Mouse (Mus musculus): ENCODE results near the gene Prss16. TPM values are rescaled to one million over a fixed set of nuclear protein-coding genes. Genes with fewer than 3 reads are reported as not detected.

Gene Prss16
- polyA plus RNA-seq, 1 experiment: 10.0 TPM

- TF ChIP-seq POLR2A (IDR thresholded peaks at IDR 0.05; ENCODE audit: borderline replicate concordance, control insufficient read depth, low read depth, low read length) (no peak), CTCF (IDR thresholded peaks at IDR 0.05; ENCODE audit: control insufficient read depth, insufficient read depth, low read length) (no peak)
- H3K27ac ChIP-seq (ENCODE audit: control insufficient read depth, insufficient read depth, low read depth, low read length, poor library complexity): no peak overlapping the region
- 13% methylated on average over 21 of the region's 21 CpGs for WGBS
- H3K4me1 ChIP-seq (ENCODE audit: control insufficient read depth, insufficient read depth, low read length): peaks cover 5% of the 10 kb centered on the region; the same call in 1 of the 2 replicates
- no peak overlapping the region for H3K4me3 ChIP-seq (replicated peaks; ENCODE audit: control insufficient read depth, low read depth, low read length)
Measured at GRCm38 (mm10) chr13:21997201-21997820, 12.2 kb downstream of the Prss16 start.

- WGBS: 9% methylated on average over 13 of the region's 13 CpGs
- no peak overlapping the region for H3K27ac ChIP-seq (ENCODE audit: control insufficient read depth, insufficient read depth, low read depth, low read length, poor library complexity)
- H3K4me1 ChIP-seq (ENCODE audit: control insufficient read depth, insufficient read depth, low read length): peaks cover 5% of the 10 kb centered on the region; the same call in 1 of the 2 replicates
- TF ChIP-seq CTCF (IDR thresholded peaks at IDR 0.05; ENCODE audit: control insufficient read depth, insufficient read depth, low read length): no peak
- TF ChIP-seq POLR2A (IDR thresholded peaks at IDR 0.05; ENCODE audit: borderline replicate concordance, control insufficient read depth, low read depth, low read length): no peak
- peak overlapping the region; percentile 9 for H3K4me3 ChIP-seq (replicated peaks; ENCODE audit: control insufficient read depth, low read depth, low read length)
Measured at GRCm38 (mm10) chr13:21996840-21997185, 12.7 kb downstream of the Prss16 start.

- H3K4me3 ChIP-seq (replicated peaks; ENCODE audit: control insufficient read depth, low read depth, low read length): no peak overlapping the region
- H3K4me1 ChIP-seq (ENCODE audit: control insufficient read depth, insufficient read depth, low read length): peaks cover 4% of the 10 kb centered on the region; the same call in 1 of the 2 replicates
- no peak overlapping the region for H3K27ac ChIP-seq (ENCODE audit: control insufficient read depth, insufficient read depth, low read depth, low read length, poor library complexity)
- no peak for TF ChIP-seq POLR2A (IDR thresholded peaks at IDR 0.05; ENCODE audit: borderline replicate concordance, control insufficient read depth, low read depth, low read length)
- no peak for TF ChIP-seq CTCF (IDR thresholded peaks at IDR 0.05; ENCODE audit: control insufficient read depth, insufficient read depth, low read length)
- WGBS: 5% methylated on average over 12 of the region's 12 CpGs
Measured at GRCm38 (mm10) chr13:21996101-21996839, 13.3 kb downstream of the Prss16 start.

- Histone ChIP-seq H3K4me3 (replicated peaks; ENCODE audit: control insufficient read depth, low read depth, low read length) (peak overlapping the region; percentile 67), H3K27ac (ENCODE audit: control insufficient read depth, insufficient read depth, low read depth, low read length, poor library complexity) (no peak overlapping the region), H3K4me1 (ENCODE audit: control insufficient read depth, insufficient read depth, low read length) (peaks cover 1% of the 10 kb centered on the region; the same call in 1 of the 2 replicates)
- TF ChIP-seq POLR2A (IDR thresholded peaks at IDR 0.05; ENCODE audit: borderline replicate concordance, control insufficient read depth, low read depth, low read length) (no peak), CTCF (IDR thresholded peaks at IDR 0.05; ENCODE audit: control insufficient read depth, insufficient read depth, low read length) (no peak)
- WGBS: under 1% methylated on average over 21 of the region's 21 CpGs
Measured at GRCm38 (mm10) chr13:21995331-21995914, 14.1 kb downstream of the Prss16 start.

GRCm38 (mm10) chr13:21994896-21995295 lies 14.6 kb downstream of the Prss16 start:
- peak overlapping the region; percentile 67 for H3K4me3 ChIP-seq (replicated peaks; ENCODE audit: control insufficient read depth, low read depth, low read length)

GRCm38 (mm10) chr13:21993957-21994738 lies 15.4 kb downstream of the Prss16 start:
- Histone ChIP-seq H3K4me3 (replicated peaks; ENCODE audit: control insufficient read depth, low read depth, low read length) (no peak overlapping the region), H3K27ac (ENCODE audit: control insufficient read depth, insufficient read depth, low read depth, low read length, poor library complexity) (no peak overlapping the region), H3K4me1 (ENCODE audit: control insufficient read depth, insufficient read depth, low read length) (peaks cover 1% of the 10 kb centered on the region; the same call in 1 of the 2 replicates)
- TF ChIP-seq POLR2A (IDR thresholded peaks at IDR 0.05; ENCODE audit: borderline replicate concordance, control insufficient read depth, low read depth, low read length) (no peak), CTCF (IDR thresholded peaks at IDR 0.05; ENCODE audit: control insufficient read depth, insufficient read depth, low read length) (no peak)
- 8% methylated on average over 22 of the region's 22 CpGs for WGBS

More at GRCm38 (mm10) chr13:21994896-21995295, 14.6 kb downstream of the Prss16 start:
- TF ChIP-seq CTCF (IDR thresholded peaks at IDR 0.05; ENCODE audit: control insufficient read depth, insufficient read depth, low read length) (no peak), POLR2A (IDR thresholded peaks at IDR 0.05; ENCODE audit: borderline replicate concordance, control insufficient read depth, low read depth, low read length) (no peak)
- 6% methylated on average over 8 of the region's 8 CpGs for WGBS
- H3K4me1 ChIP-seq (ENCODE audit: control insufficient read depth, insufficient read depth, low read length): peaks cover 1% of the 10 kb centered on the region; the same call in 1 of the 2 replicates
- H3K27ac ChIP-seq (ENCODE audit: control insufficient read depth, insufficient read depth, low read depth, low read length, poor library complexity): no peak overlapping the region

GRCm38 (mm10) chr13:21992550-21992949 lies 17.0 kb downstream of the Prss16 start:
- 87% methylated on average over 5 of the region's 5 CpGs for WGBS
- Histone ChIP-seq H3K4me3 (replicated peaks; ENCODE audit: control insufficient read depth, low read depth, low read length) (no peak overlapping the region), H3K27ac (ENCODE audit: control insufficient read depth, insufficient read depth, low read depth, low read length, poor library complexity) (no peak overlapping the region), H3K4me1 (ENCODE audit: control insufficient read depth, insufficient read depth, low read length) (peaks cover 1% of the 10 kb centered on the region; the same call in 1 of the 2 replicates)
- no peak for TF ChIP-seq CTCF (IDR thresholded peaks at IDR 0.05; ENCODE audit: control insufficient read depth, insufficient read depth, low read length)
- TF ChIP-seq POLR2A (IDR thresholded peaks at IDR 0.05; ENCODE audit: borderline replicate concordance, control insufficient read depth, low read depth, low read length): no peak

All from bone marrow, adult 2 months (tissue).